In the genomic region with DNA sequence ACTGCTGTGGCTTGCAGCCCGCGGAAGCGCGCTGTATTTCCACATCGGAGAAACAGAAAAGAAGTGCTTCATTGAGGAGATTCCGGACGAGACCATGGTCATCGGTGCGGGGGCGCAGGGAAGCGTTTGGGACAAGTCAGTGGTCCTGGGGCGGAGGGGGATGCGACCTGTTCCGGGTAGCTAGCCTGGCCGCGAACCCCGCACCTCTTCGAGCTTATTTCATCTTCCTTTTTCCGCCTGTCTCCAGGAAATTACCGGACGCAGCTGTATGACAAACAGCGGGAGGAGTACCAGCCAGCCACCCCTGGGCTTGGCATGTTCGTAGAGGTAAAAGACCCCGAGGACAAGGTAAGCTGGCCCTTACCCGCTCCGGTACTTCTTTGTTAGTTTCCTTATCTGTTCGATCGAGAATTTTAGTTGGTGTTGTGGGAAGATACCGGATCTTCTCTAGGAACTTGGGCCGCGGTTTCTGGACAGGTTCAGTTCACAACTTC, we compare ENCODE assay signal across 8 mouse cellular contexts. TPM values are rescaled to one million over a fixed set of nuclear protein-coding genes. Genes with fewer than 3 reads are reported as not detected.
DNase-seq lines count a peak whose midpoint lies in the region; ATAC-seq and TF ChIP-seq lines count a peak whose summit lies in the region.

No protein-coding gene starts in this region.

- no peak for TF ChIP-seq POLR2A in lung, adult 2 months (IDR thresholded peaks at IDR 0.05; ENCODE audit: borderline replicate concordance, extremely low read depth, low read depth, low read length)

- peaks cover 40% of the 10 kb centered on the region for H3K36me3 ChIP-seq in embryonic facial prominence, embryonic 12.5 days
- H3K36me3 ChIP-seq in intestine, embryonic 16.5 days (ENCODE audit: control insufficient read depth, insufficient read depth, low read length): peaks cover 14% of the 10 kb centered on the region
- H3K36me3 ChIP-seq in neural tube, embryonic 15.5 days: peaks cover 38% of the 10 kb centered on the region

- H3K4me1 ChIP-seq in lung, adult 2 months (ENCODE audit: control insufficient read depth, insufficient read depth, low read length): no peaks in the 10 kb centered on the region; the same call in 1 of the 2 replicates
- H3K4me1 ChIP-seq in embryonic facial prominence, embryonic 12.5 days: peaks cover 11% of the 10 kb centered on the region
- peaks cover 10% of the 10 kb centered on the region for H3K4me1 ChIP-seq in intestine, embryonic 16.5 days (ENCODE audit: control insufficient read depth, insufficient read depth, low read length)
- H3K4me1 ChIP-seq in neural tube, embryonic 15.5 days: peaks cover 23% of the 10 kb centered on the region

- peak; percentile 29 for ATAC-seq in embryonic facial prominence, embryonic 12.5 days (ENCODE audit: insufficient number of reproducible peaks, insufficient read depth, low FRiP score, low TSS enrichment)
- ATAC-seq in intestine, embryonic 16.5 days: peak; percentile 62
- peak; percentile 47 for ATAC-seq in neural tube, embryonic 15.5 days (ENCODE audit: low FRiP score)

- peak overlapping the region; percentile 62 for H3K4me2 ChIP-seq in embryonic facial prominence, embryonic 12.5 days (replicated peaks)
- H3K4me2 ChIP-seq in intestine, embryonic 16.5 days (ENCODE audit: low read depth, low read length): peak overlapping the region; percentile 67
- peak overlapping the region; percentile 67 for H3K4me2 ChIP-seq in neural tube, embryonic 15.5 days

- peak overlapping the region; percentile 78 for H3K9ac ChIP-seq in embryonic facial prominence, embryonic 12.5 days
- H3K9ac ChIP-seq in intestine, embryonic 16.5 days (ENCODE audit: low read depth, low read length): peak overlapping the region; percentile 93
- H3K9ac ChIP-seq in neural tube, embryonic 15.5 days (replicated peaks): peak overlapping the region; percentile 78

- H3K9me3 ChIP-seq in embryonic facial prominence, embryonic 12.5 days: no peaks in the 10 kb centered on the region
- no peaks in the 10 kb centered on the region for H3K9me3 ChIP-seq in intestine, embryonic 16.5 days (ENCODE audit: control insufficient read depth, low read length)
- H3K9me3 ChIP-seq in neural tube, embryonic 15.5 days (replicated peaks): no peaks in the 10 kb centered on the region

- no peak for DNase-seq in lung, adult 2 months
- no peak for DNase-seq in lung, postnatal 25 days (ENCODE audit: low spot score)
- no peak for DNase-seq in natural killer cell, adult 2 months (ENCODE audit: low spot score in 2 of 2)
- no peak for DNase-seq in adrenal gland, adult 8-10 months
- DNase-seq in frontal cortex, postnatal 36 days (ENCODE audit: low spot score in 2 of 2): no peak

- under 1% methylated on average over 31 of the region's 31 CpGs for WGBS in lung, adult 2 months
- 1% methylated on average over 31 of the region's 31 CpGs for WGBS in embryonic facial prominence, embryonic 12.5 days
- under 1% methylated on average over 30 of the region's 31 CpGs for WGBS in intestine, embryonic 16.5 days
- WGBS in neural tube, embryonic 15.5 days: under 1% methylated on average over 31 of the region's 31 CpGs

- H3K27ac ChIP-seq in embryonic facial prominence, embryonic 12.5 days: peak overlapping the region; percentile 75; the same call in 1 of the 2 replicates
- H3K27ac ChIP-seq in intestine, embryonic 16.5 days (ENCODE audit: low read length): peak overlapping the region; percentile 54
- peak overlapping the region; percentile 87 for H3K27ac ChIP-seq in neural tube, embryonic 15.5 days (replicated peaks)

- H3K4me3 ChIP-seq in lung, adult 2 months (replicated peaks; ENCODE audit: extremely low read depth, low read depth, low read length): peak overlapping the region; percentile 97
- peak overlapping the region; percentile 83 for H3K4me3 ChIP-seq in embryonic facial prominence, embryonic 12.5 days
- peak overlapping the region; percentile 86 for H3K4me3 ChIP-seq in intestine, embryonic 16.5 days (ENCODE audit: low read length)
- peak overlapping the region; percentile 83 for H3K4me3 ChIP-seq in neural tube, embryonic 15.5 days (replicated peaks)

- H3K27me3 ChIP-seq in embryonic facial prominence, embryonic 12.5 days: no peaks in the 10 kb centered on the region; the same call in 1 of the 2 replicates
- no peaks in the 10 kb centered on the region for H3K27me3 ChIP-seq in intestine, embryonic 16.5 days (replicated peaks; ENCODE audit: control insufficient read depth, insufficient read depth, low read length)
- 0 out of 2 replicates have a peak, but pooled peaks cover 4% of the 10 kb centered on the region for H3K27me3 ChIP-seq in neural tube, embryonic 15.5 days (replicated peaks)

- no peak for TF ChIP-seq CTCF in lung, adult 2 months (IDR thresholded peaks at IDR 0.05; ENCODE audit: insufficient read depth, low read length)

RNA-seq across cellular contexts. Expression of gene B4galt7, which starts 6.4 kb away (rescaled TPM):
- polyA plus RNA-seq in lung, adult 2 months (2012; rRNA removed): 21.2 TPM in 2 replicates
- 35.3 and 38.9 TPM in 2 replicates for polyA plus RNA-seq in embryonic facial prominence, embryonic 12.5 days (2016; fragmentation: Nextera tagmentation; extraction: Ambion mirVana)
- 20.7 and 21.6 TPM in 2 replicates for polyA plus RNA-seq in intestine, embryonic 16.5 days (2015; fragmentation: Nextera tagmentation; extraction: Ambion mirVana)
- 45.5 and 48.3 TPM in 2 replicates for polyA plus RNA-seq in neural tube, embryonic 15.5 days (2015; fragmentation: Nextera tagmentation; extraction: Ambion mirVana)
- total RNA-seq in adrenal gland, adult 8-10 months (2022): 10 to 100 TPM; 14.9 to 18.5 (median 16.5) TPM

RNA-seq across cellular contexts. Expression of gene Tmed9, which starts 19.8 kb away (rescaled TPM):
- polyA plus RNA-seq in lung, adult 2 months (2012; rRNA removed): 59.3 and 81.6 TPM in 2 replicates
- polyA plus RNA-seq in embryonic facial prominence, embryonic 12.5 days (2016; fragmentation: Nextera tagmentation; extraction: Ambion mirVana): 120 and 127 TPM in 2 replicates
- 121 and 131 TPM in 2 replicates for polyA plus RNA-seq in intestine, embryonic 16.5 days (2015; fragmentation: Nextera tagmentation; extraction: Ambion mirVana)
- polyA plus RNA-seq in neural tube, embryonic 15.5 days (2015; fragmentation: Nextera tagmentation; extraction: Ambion mirVana): 110 and 121 TPM in 2 replicates
- 100 to 1,000 TPM; 177 to 220 (median 189) TPM for total RNA-seq in adrenal gland, adult 8-10 months (2022)

RNA-seq across cellular contexts. Expression of gene Fam193b, which starts 22.4 kb away (rescaled TPM):
- 142 and 151 TPM in 2 replicates for polyA plus RNA-seq in lung, adult 2 months (2012; rRNA removed)
- polyA plus RNA-seq in embryonic facial prominence, embryonic 12.5 days (2016; fragmentation: Nextera tagmentation; extraction: Ambion mirVana): 59.5 and 65.6 TPM in 2 replicates
- 21.2 and 22.5 TPM in 2 replicates for polyA plus RNA-seq in intestine, embryonic 16.5 days (2015; fragmentation: Nextera tagmentation; extraction: Ambion mirVana)
- 43.0 and 46.4 TPM in 2 replicates for polyA plus RNA-seq in neural tube, embryonic 15.5 days (2015; fragmentation: Nextera tagmentation; extraction: Ambion mirVana)
- total RNA-seq in adrenal gland, adult 8-10 months (2022): 100 to 1,000 TPM in 1 of 4 experiments, 10 to 100 TPM in 3; 47.1 to 102 (median 72.8) TPM

RNA-seq across cellular contexts. Expression of gene Caml, which starts 29.5 kb away (rescaled TPM):
- 16.3 and 25.3 TPM in 2 replicates for polyA plus RNA-seq in lung, adult 2 months (2012; rRNA removed)
- polyA plus RNA-seq in embryonic facial prominence, embryonic 12.5 days (2016; fragmentation: Nextera tagmentation; extraction: Ambion mirVana): 67.0 and 69.7 TPM in 2 replicates
- polyA plus RNA-seq in intestine, embryonic 16.5 days (2015; fragmentation: Nextera tagmentation; extraction: Ambion mirVana): 40.7 and 44.0 TPM in 2 replicates
- polyA plus RNA-seq in neural tube, embryonic 15.5 days (2015; fragmentation: Nextera tagmentation; extraction: Ambion mirVana): 102 and 117 TPM in 2 replicates
- 10 to 100 TPM; 30.2 to 44.0 (median 35.5) TPM for total RNA-seq in adrenal gland, adult 8-10 months (2022)

RNA-seq across cellular contexts. Expression of gene Ddx46, which starts 41.5 kb away (rescaled TPM):
- 9.9 and 15.8 TPM in 2 replicates for polyA plus RNA-seq in lung, adult 2 months (2012; rRNA removed)
- polyA plus RNA-seq in embryonic facial prominence, embryonic 12.5 days (2016; fragmentation: Nextera tagmentation; extraction: Ambion mirVana): 42.4 and 45.6 TPM in 2 replicates
- polyA plus RNA-seq in intestine, embryonic 16.5 days (2015; fragmentation: Nextera tagmentation; extraction: Ambion mirVana): 26.7 and 27.2 TPM in 2 replicates
- polyA plus RNA-seq in neural tube, embryonic 15.5 days (2015; fragmentation: Nextera tagmentation; extraction: Ambion mirVana): 22.0 and 25.5 TPM in 2 replicates
- total RNA-seq in adrenal gland, adult 8-10 months (2022): 10 to 100 TPM; 29.1 to 58.6 (median 48.5) TPM
